Mouse (Mus musculus): ENCODE data around the gene Mcm7. TPM values are rescaled to one million over a fixed set of nuclear protein-coding genes. Genes with fewer than 3 reads are reported as not detected.
"Not testable (repeated sequence)": the region's sequence is repeated elsewhere in the genome, so short reads cannot be mapped to it uniquely, and the experiment has no call there.

Gene Mcm7
- polyA plus RNA-seq (2021), result 104 TPM

GRCm38 (mm10) chr5:138171695-138172491 lies at the start of gene Mcm7, which contains the start of gene Ap4m1:
Gene Mcm7, minus strand, starts transcription at chr5:138172422.
Gene Ap4m1, plus strand, starts transcription at chr5:138172002.
- DNase-seq (ENCODE audit: low read depth, low spot score), result peak; percentile 97
- no peaks in the 10 kb centered on the region for H3K27me3 ChIP-seq
- in situ Hi-C loops (cut with MboI; ENCODE audit: low pct_unique_long_range_greater_than_20kb), result no loop called here
- ATAC-seq, result peak; percentile 75
- TF ChIP-seq CTCF (IDR thresholded peaks at IDR 0.05), result no peak
- CTCF ChIA-PET, result no interaction called here
- POLR2A ChIA-PET, result interaction anchor here (0.5 kb wide), 1 partner anchor 16 kb away, joined by 3 read pairs; the partner anchor contains the start of genes Cnpy4 and Taf6

GRCm38 (mm10) chr5:138219864-138220263 lies 47.6 kb upstream of the Mcm7 start:
- DNase-seq (ENCODE audit: low read depth, low spot score) (no peak), ATAC-seq (no peak)
- ChIA-PET CTCF (interaction anchor here (0.9 to 3.2 kb wide), 7 partner anchors 10 to 34 kb away, joined by 3 to 28 read pairs (median 6); no protein-coding TSS in a partner anchor), POLR2A (interaction anchor here (0.7 kb wide), 1 partner anchor 315 kb away, joined by 6 read pairs; no protein-coding TSS in a partner anchor)
- in situ Hi-C loops (cut with MboI; ENCODE audit: low pct_unique_long_range_greater_than_20kb), result loop anchor here (10.0 kb wide), 1 partner anchor 305 kb away; no protein-coding TSS in a partner anchor
- TF ChIP-seq CTCF (IDR thresholded peaks at IDR 0.05), result no peak
- peaks cover 2% of the 10 kb centered on the region for H3K27me3 ChIP-seq

GRCm38 (mm10) chr5:138216632-138217031 lies 44.4 kb upstream of the Mcm7 start:
- CTCF ChIA-PET, result interaction anchor here (0.8 kb wide), 1 partner anchor 11 kb away, joined by 3 read pairs; no protein-coding TSS in a partner anchor
- DNase-seq (ENCODE audit: low read depth, low spot score); ATAC-seq; in situ Hi-C loops (cut with MboI; ENCODE audit: low pct_unique_long_range_greater_than_20kb); H3K27me3 ChIP-seq; POLR2A ChIA-PET: not testable (repeated sequence)

- no peak for TF ChIP-seq CTCF (IDR thresholded peaks at IDR 0.05)
- in situ Hi-C loops (cut with MboI; ENCODE audit: low pct_unique_long_range_greater_than_20kb), result loop anchor here (5.0 to 10.0 kb wide), 2 partner anchors 44 to 347 kb away; no protein-coding TSS in a partner anchor
- POLR2A ChIA-PET, result interaction anchor here (0.6 kb wide), 1 partner anchor 228 kb away, joined by 3 read pairs; no protein-coding TSS in a partner anchor
- ATAC-seq, result no peak
- DNase-seq (ENCODE audit: low read depth, low spot score), result no peak
- H3K27me3 ChIP-seq, result no peaks in the 10 kb centered on the region
- CTCF ChIA-PET, result interaction anchor here (0.6 to 2.3 kb wide), 6 partner anchors 10 to 405 kb away, joined by 3 to 14 read pairs (median 4); partner anchors contain the start of gene Mblac1
Measured at GRCm38 (mm10) chr5:138207873-138208272, 35.7 kb upstream of the Mcm7 start.

- ChIA-PET POLR2A (no interaction called here), CTCF (interaction anchor here (0.9 to 2.3 kb wide), 4 partner anchors 9 to 45 kb away, joined by 3 to 14 read pairs (median 8); partner anchors contain the start of gene Mblac1)
- H3K27me3 ChIP-seq, result no peaks in the 10 kb centered on the region
- ATAC-seq, result peak; percentile 46
- DNase-seq (ENCODE audit: low read depth, low spot score), result no peak
- no peak for TF ChIP-seq CTCF (IDR thresholded peaks at IDR 0.05)
- in situ Hi-C loops (cut with MboI; ENCODE audit: low pct_unique_long_range_greater_than_20kb), result loop anchor here (5.0 to 10.0 kb wide), 2 partner anchors 45 to 348 kb away; no protein-coding TSS in a partner anchor
Measured at GRCm38 (mm10) chr5:138207253-138207652, 35.0 kb upstream of the Mcm7 start.

GRCm38 (mm10) chr5:138202086-138202485 lies 29.9 kb upstream of the Mcm7 start:
- CTCF ChIA-PET, result interaction anchor here (1.0 to 2.9 kb wide), 3 partner anchors 17 to 50 kb away, joined by 3 to 10 read pairs (median 4); no protein-coding TSS in a partner anchor
- POLR2A ChIA-PET, result no interaction called here
- H3K27me3 ChIP-seq, result no peaks in the 10 kb centered on the region
- TF ChIP-seq CTCF (IDR thresholded peaks at IDR 0.05), result no peak
- ATAC-seq, result no peak
- in situ Hi-C loops (cut with MboI; ENCODE audit: low pct_unique_long_range_greater_than_20kb), result loop anchor here (10.0 kb wide), 1 partner anchor 353 kb away; no protein-coding TSS in a partner anchor
- DNase-seq (ENCODE audit: low read depth, low spot score), result no peak

GRCm38 (mm10) chr5:138199576-138199975 lies 27.4 kb upstream of the Mcm7 start:
- in situ Hi-C loops (cut with MboI; ENCODE audit: low pct_unique_long_range_greater_than_20kb), result no loop called here
- ATAC-seq, result no peak
- no peak for DNase-seq (ENCODE audit: low read depth, low spot score)
- peak; percentile 72 for TF ChIP-seq CTCF (IDR thresholded peaks at IDR 0.05)
- no peaks in the 10 kb centered on the region for H3K27me3 ChIP-seq
- ChIA-PET POLR2A (no interaction called here), CTCF (interaction anchor here (0.9 to 1.6 kb wide), 3 partner anchors 20 to 27 kb away, joined by 3 to 6 read pairs (median 3); partner anchors contain the start of gene Nxpe5)

- in situ Hi-C loops (cut with MboI; ENCODE audit: low pct_unique_long_range_greater_than_20kb), result no loop called here
- ATAC-seq (no peak), DNase-seq (ENCODE audit: low read depth, low spot score) (no peak)
- TF ChIP-seq CTCF (IDR thresholded peaks at IDR 0.05), result no peak
- H3K27me3 ChIP-seq, result no peaks in the 10 kb centered on the region
- POLR2A ChIA-PET, result no interaction called here
- CTCF ChIA-PET, result no interaction called here
Measured at GRCm38 (mm10) chr5:138195463-138195862, 23.2 kb upstream of the Mcm7 start.

- TF ChIP-seq CTCF (IDR thresholded peaks at IDR 0.05), result no peak
- in situ Hi-C loops (cut with MboI; ENCODE audit: low pct_unique_long_range_greater_than_20kb), result no loop called here
- ChIA-PET POLR2A (no interaction called here), CTCF (interaction anchor here (1.1 kb wide), 1 partner anchor 13 kb away, joined by 3 read pairs; no protein-coding TSS in a partner anchor)
- H3K27me3 ChIP-seq, result no peaks in the 10 kb centered on the region
- no peak for ATAC-seq
- no peak for DNase-seq (ENCODE audit: low read depth, low spot score)
Measured at GRCm38 (mm10) chr5:138194755-138195345, 22.6 kb upstream of the Mcm7 start.

All from Patski (cell line).